Mouse (Mus musculus) small intestine, adult 2 months (tissue): ENCODE results near the gene Gapvd1.

ENCODE experiments used
- CTCF ChIP-seq: fragments of 200-500 bp; IDR thresholded peaks from 2 replicates; pipeline ENCODE4 v1.5.1; 2012; ENCODE audit warnings: low read depth, mild to moderate bottlenecking, control low read depth, inconsistent platforms, low read length, moderate library complexity, mixed read lengths; ENCODE audit not compliant: insufficient replicate concordance, insufficient read length; ENCODE audit errors: extremely low read depth
- POLR2A ChIP-seq: fragments of 200-500 bp; IDR thresholded peaks from 2 replicates; pipeline ENCODE4 v1.6.1; 2012; ENCODE audit warnings: low read depth, mild to moderate bottlenecking, control low read depth, inconsistent platforms, low read length, moderate library complexity

DNA sequence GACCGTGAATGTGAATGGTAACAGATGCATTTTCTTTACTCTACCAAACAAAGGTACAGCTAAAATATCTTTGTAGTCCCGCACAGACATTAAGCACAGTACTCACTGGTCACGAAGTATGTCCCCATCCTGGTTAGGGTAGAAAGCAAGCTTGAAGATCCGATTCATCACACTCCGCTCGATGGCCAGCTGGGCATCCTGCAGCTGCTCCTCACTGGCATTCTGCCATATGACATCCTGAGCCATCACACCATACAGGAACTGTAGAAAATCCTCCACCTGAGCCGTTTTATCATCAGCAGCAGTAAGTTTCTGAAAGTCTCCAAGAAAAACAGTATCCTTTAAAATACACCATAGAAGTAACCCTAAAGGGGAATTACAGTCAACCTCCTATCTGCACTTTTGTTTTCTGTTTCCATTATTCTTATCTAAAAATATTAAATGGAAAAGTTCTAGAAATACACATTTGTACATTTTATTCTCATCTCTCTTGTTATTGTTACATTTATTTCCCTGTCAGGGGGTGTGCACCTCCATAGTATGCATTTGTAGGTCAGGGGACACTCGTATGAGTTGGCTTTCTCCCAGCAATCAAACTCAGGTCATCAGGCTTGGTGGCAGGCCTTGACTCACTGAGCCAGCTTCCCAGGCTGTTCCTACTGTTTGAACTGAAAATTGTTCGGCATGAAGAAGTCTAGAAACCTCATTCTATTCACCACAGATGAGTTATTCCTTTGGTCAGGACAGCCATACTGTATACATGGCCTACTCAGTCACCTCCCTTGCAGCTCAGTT lies 70.8 kb downstream of the Gapvd1 start:
- TF ChIP-seq POLR2A = no peak
- TF ChIP-seq CTCF = no peak
